Mouse (Mus musculus) brain, embryonic 14.5 days (tissue): ENCODE measurements around the gene Urgcp.

Experiments
- CTCF ChIP-seq: fragments of 200-500 bp; IDR thresholded peaks from 2 replicates; pipeline ENCODE4 v1.5.1; 2012; ENCODE audit warnings: inconsistent platforms, mild to moderate bottlenecking, moderate library complexity, borderline replicate concordance; ENCODE audit not compliant: insufficient read depth, insufficient read length; ENCODE audit errors: extremely low read depth
- POLR2A ChIP-seq: fragments of 200-500 bp; IDR thresholded peaks from 2 replicates; pipeline ENCODE4 v1.6.1; 2012; ENCODE audit warnings: mild to moderate bottlenecking, inconsistent platforms, borderline replicate concordance; ENCODE audit not compliant: poor library complexity, insufficient read depth, insufficient read length, severe bottlenecking; ENCODE audit errors: extremely low read depth

DNA sequence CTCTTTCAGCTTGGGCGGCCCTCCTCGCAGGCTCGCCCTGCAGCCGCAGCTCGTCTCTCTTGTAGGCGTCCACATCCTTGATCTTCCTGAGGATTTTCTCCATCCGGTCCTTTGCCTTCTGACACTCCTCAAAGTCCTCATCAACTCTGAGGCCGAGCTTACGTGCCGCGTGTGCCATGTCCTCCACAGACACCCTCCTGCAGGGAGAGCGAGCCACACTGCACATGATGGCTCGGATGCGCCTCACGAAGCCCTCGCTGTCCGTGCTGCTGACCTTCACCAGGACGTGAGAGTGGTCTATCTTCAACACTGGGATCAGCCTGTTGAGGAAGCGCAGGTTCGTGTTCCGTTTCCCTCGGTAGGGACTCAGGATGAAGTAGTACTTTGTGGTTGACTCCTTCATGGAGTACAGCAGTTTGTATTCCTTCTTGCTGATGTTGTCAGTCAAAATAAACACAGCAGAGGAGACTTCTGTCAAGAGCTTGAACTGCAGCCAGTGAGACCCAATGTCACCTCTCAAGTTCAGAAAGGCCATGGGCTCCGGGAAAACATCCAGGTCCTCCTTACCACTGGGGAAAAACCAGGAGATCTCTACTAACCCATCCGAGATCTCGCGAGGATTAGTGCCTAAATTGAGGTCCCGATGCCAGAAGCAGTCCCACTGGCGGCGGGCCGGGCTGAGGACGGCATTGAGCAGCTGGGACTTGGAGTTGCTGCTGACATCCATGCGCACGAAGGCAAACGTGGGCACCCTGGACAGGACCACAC is 45.1 kb downstream of the Urgcp start:
- TF ChIP-seq CTCF (no peak), POLR2A (no peak)
